Mouse (Mus musculus) brain, embryonic 14.5 days (tissue): ENCODE results near the gene Capn8.

ENCODE experiments used
- CTCF ChIP-seq: fragments of 200-500 bp; IDR thresholded peaks from 2 replicates; pipeline ENCODE4 v1.5.1; 2012; ENCODE audit warnings: inconsistent platforms, mild to moderate bottlenecking, moderate library complexity, borderline replicate concordance; ENCODE audit not compliant: insufficient read depth, insufficient read length; ENCODE audit errors: extremely low read depth
- POLR2A ChIP-seq: fragments of 200-500 bp; IDR thresholded peaks from 2 replicates; pipeline ENCODE4 v1.6.1; 2012; ENCODE audit warnings: mild to moderate bottlenecking, inconsistent platforms, borderline replicate concordance; ENCODE audit not compliant: poor library complexity, insufficient read depth, insufficient read length, severe bottlenecking; ENCODE audit errors: extremely low read depth

- TF ChIP-seq CTCF (no peak), POLR2A (no peak)
Measured at GRCm38 (mm10) chr1:182671343-182671624, 106.5 kb downstream of the Capn8 start.
